Mouse (Mus musculus) heart, postnatal 14 days (tissue): ENCODE results near the gene Ankrd54. TPM values are rescaled to one million over a fixed set of nuclear protein-coding genes. Genes with fewer than 3 reads are reported as not detected.

ENCODE experiments used
- DNase-seq, 2 experiments: peaks; one replicate each; pipeline ENCODE4 v3.0.0; 2021 to 2022
- intact Hi-C: fragments of 180-260 bp; cut with DNase I; formaldehyde crosslinking; loops from one replicate; pipeline ENCODE4 v1.15.1; 2025
- long read RNA-seq, 2 experiments: library from polyadenylated mRNA; stranded (forward); transcript quantifications; one replicate each; pipeline ENCODE4 v2.0.0; 2021
- total RNA-seq, 2 experiments: library from RNA; stranded (reverse); gene quantifications; 2 replicates each; pipeline ENCODE4 v1.2.3; 2021

Gene Ankrd54
- total RNA-seq = 1 to 10 TPM; 8.7 to 9.4 TPM
- long read RNA-seq, experiment 1, transcript Ankrd54-201 (8 exons, 1,904 nt) = major isoform, 34 of 43 reads
- long read RNA-seq, experiment 1, partial matches to known transcripts = 0 of 43 reads
- long read RNA-seq, experiment 1, other reads (novel, unspliced or antisense) = 8 of 43 reads
- long read RNA-seq, experiment 2, transcript Ankrd54-201 (8 exons, 1,904 nt) = major isoform, 19 of 25 reads
- long read RNA-seq, experiment 2, partial matches to known transcripts = 1 of 25 reads
- long read RNA-seq, experiment 2, other reads (novel, unspliced or antisense) = 5 of 25 reads

- intact Hi-C loops = no loop called here
- DNase-seq = peak; percentile 94 to 96
Measured at GRCm38 (mm10) chr15:79062376-79063159, at the start of gene Ankrd54. Gene Ankrd54, minus strand, starts transcription at chr15:79062893.

GRCm38 (mm10) chr15:79111774-79112173 is 49.1 kb upstream of the Ankrd54 start:
- intact Hi-C loops = loop anchor here (2.0 kb wide), 1 partner anchor 13 kb away; no protein-coding TSS in a partner anchor
- DNase-seq = peak; percentile 54 to 69

GRCm38 (mm10) chr15:79110528-79110927 is 47.8 kb upstream of the Ankrd54 start:
- intact Hi-C loops = no loop called here
- DNase-seq = no peak

DNA sequence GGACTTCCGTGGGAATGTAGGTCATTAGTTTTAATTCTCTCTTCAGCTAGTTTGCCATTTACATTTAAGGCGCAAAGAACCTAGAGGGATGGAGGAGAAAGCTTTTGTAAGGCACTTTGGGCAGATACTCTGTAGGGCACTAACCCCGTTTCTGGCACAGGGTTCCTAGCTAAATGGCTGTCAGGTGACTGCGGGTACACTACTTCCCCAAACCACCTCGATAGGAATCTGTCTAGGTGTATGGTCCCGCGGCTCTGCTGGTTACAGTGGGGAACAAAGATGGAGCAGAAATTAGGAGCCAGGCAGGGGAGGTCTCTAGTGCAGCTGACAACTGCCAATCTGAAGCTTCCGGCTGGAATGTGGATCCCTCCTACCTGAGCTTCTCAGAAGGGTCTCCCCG is 47.3 kb upstream of the Ankrd54 start:
- no peak for DNase-seq
- intact Hi-C loops = no loop called here

GRCm38 (mm10) chr15:79109321-79109934 is 46.7 kb upstream of the Ankrd54 start:
- intact Hi-C loops = no loop called here

GRCm38 (mm10) chr15:79108421-79109320 is 46.0 kb upstream of the Ankrd54 start, which contains the start of gene Micall1:
Gene Micall1, plus strand, starts transcription at chr15:79108898.
- intact Hi-C loops = no loop called here
- peak; percentile 77 to 83 for DNase-seq

More at GRCm38 (mm10) chr15:79109321-79109934, 46.7 kb upstream of the Ankrd54 start:
- no peak for DNase-seq

GRCm38 (mm10) chr15:79107966-79108365 is 45.3 kb upstream of the Ankrd54 start:
- intact Hi-C loops = no loop called here
- DNase-seq = no peak

GRCm38 (mm10) chr15:79105804-79106203 is 43.1 kb upstream of the Ankrd54 start:
- no peak for DNase-seq
- intact Hi-C loops = no loop called here

GRCm38 (mm10) chr15:79103264-79103663 is 40.6 kb upstream of the Ankrd54 start:
- intact Hi-C loops = no loop called here
- DNase-seq = no peak

DNA sequence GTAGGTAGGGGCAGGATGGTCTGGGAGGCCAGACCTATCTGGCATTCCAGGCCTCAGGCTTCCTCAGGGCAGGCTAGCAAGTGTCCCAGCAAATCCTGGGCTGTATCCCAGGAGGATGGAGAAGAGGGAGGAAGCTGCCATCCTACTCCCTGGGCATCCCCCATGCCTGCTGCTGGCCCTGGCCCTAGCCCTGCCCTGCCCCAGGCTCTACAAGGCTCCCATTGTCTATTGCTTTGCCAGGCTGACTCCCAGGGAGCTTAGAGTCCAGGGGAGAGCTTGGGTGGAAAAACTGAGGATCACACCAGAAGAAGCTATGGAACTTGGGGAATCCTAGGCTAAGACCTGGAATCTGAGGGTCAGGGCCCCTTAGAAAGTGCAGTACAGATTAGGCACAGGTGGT is 38.8 kb upstream of the Ankrd54 start:
- DNase-seq = no peak
- intact Hi-C loops = no loop called here

- intact Hi-C loops = no loop called here
- DNase-seq = no peak
Measured at GRCm38 (mm10) chr15:79100391-79100790, 37.7 kb upstream of the Ankrd54 start.

DNA sequence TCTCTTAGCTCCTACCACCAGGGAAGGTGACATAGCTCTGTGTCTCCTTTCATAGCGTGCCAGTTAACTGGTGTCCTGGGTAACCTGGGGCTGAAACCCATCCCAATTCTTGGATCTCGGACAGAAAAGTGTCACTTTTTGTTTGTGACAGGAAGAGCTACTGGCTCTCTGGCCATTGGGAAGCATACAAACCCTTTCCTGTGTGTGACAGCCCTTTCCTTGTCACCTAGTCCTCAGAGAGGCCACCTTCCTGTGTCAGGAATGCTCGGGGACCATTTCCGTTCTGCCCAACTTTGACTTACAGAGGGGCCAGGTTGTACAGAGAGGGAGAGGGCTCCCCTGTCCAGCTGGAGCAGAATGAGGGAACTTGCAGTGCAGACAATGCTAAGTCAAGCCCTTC is 36.8 kb upstream of the Ankrd54 start:
- intact Hi-C loops = loop anchor here (2.0 kb wide), 1 partner anchor 13 kb away; no protein-coding TSS in a partner anchor
- DNase-seq = peak in 1 of 2 experiments; percentile 14

- DNase-seq = peak; percentile 40 to 41
- intact Hi-C loops = loop anchor here (2.0 kb wide), 1 partner anchor 14 kb away; no protein-coding TSS in a partner anchor
Measured at GRCm38 (mm10) chr15:79098868-79099267, 36.2 kb upstream of the Ankrd54 start.

- intact Hi-C loops = loop anchor here (2.0 kb wide), 1 partner anchor 15 kb away; no protein-coding TSS in a partner anchor
- DNase-seq = peak in 1 of 2 experiments; percentile 34
Measured at GRCm38 (mm10) chr15:79098220-79098619, 35.5 kb upstream of the Ankrd54 start.

- DNase-seq = peak; percentile 69 to 78
- intact Hi-C loops = loop anchor here (2.0 kb wide), 1 partner anchor 15 kb away; no protein-coding TSS in a partner anchor
Measured at GRCm38 (mm10) chr15:79097611-79098025, 34.9 kb upstream of the Ankrd54 start.

- intact Hi-C loops = no loop called here
- no peak for DNase-seq
Measured at GRCm38 (mm10) chr15:79097135-79097534, 34.4 kb upstream of the Ankrd54 start.

DNA sequence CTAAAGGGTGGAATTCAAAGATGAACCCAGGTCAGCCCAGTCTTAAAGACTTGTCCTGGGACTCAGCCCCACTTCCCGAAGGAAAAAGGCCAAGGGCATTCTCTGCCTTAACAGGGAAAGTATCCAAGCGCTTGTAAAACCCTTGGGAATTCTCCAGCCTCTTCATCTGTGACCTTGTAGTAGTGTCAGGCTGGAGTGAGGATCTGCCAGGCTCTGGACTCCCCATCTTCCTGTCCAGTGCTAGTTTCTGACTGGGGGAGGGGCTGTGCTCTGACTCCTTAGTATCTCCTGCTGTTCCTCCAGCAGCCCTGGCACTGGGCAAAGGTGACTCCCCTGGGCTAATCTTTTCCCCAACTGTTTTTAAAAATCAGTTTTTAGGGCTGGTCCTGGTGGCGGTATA is 33.9 kb upstream of the Ankrd54 start:
- intact Hi-C loops = no loop called here
- peak; percentile 26 to 29 for DNase-seq

GRCm38 (mm10) chr15:79095483-79095882 is 32.8 kb upstream of the Ankrd54 start:
- intact Hi-C loops = no loop called here
- no peak for DNase-seq

GRCm38 (mm10) chr15:79093083-79093839 is 30.6 kb upstream of the Ankrd54 start:
- DNase-seq = peak; percentile 53 to 55
- intact Hi-C loops = loop anchor here (2.0 kb wide), 2 partner anchors 34 to 56 kb away; no protein-coding TSS in a partner anchor
